Comparison of ENCODE assay signal across 17 mouse cellular contexts in genomic region chr10:7062993-7063392, GRCm38 (mm10). TPM values are rescaled to one million over a fixed set of nuclear protein-coding genes. Genes with fewer than 3 reads are reported as not detected.
DNase-seq lines count a peak whose midpoint lies in the region; ATAC-seq and TF ChIP-seq lines count a peak whose summit lies in the region.
"Had no signal": no experiment of that assay in that cellular context is flagged by ENCODE, and none has a peak within 500 bp of the region (broad histone marks: within the 10 kb centered on the region; RNA-seq: fewer than 3 reads in every experiment).

No protein-coding gene starts in this region.

- no peak for TF ChIP-seq CTCF in bone marrow macrophage, adult 2 months (IDR thresholded peaks at IDR 0.05; ENCODE audit: low read depth, low read length)

- no peaks in the 10 kb centered on the region for H3K36me3 ChIP-seq in midbrain, embryonic 11.5 days (ENCODE audit: control insufficient read depth, insufficient read depth, low read length)
- no peaks in the 10 kb centered on the region for H3K36me3 ChIP-seq in midbrain, embryonic 14.5 days (ENCODE audit: control insufficient read depth, insufficient read depth, low read length)
- H3K36me3 ChIP-seq in splenic B cell, adult 2 months (ENCODE audit: control insufficient read depth, insufficient read depth, low read length, poor library complexity, severe bottlenecking), result no peaks in the 10 kb centered on the region
- no peaks in the 10 kb centered on the region for H3K36me3 ChIP-seq in hindbrain, embryonic 11.5 days (ENCODE audit: control insufficient read depth, insufficient read depth, low read length)
- H3K36me3 ChIP-seq: limb, embryonic 12.5 days; midbrain, embryonic 12.5 days; neural tube, embryonic 13.5 days had no signal

- no peak overlapping the region for H3K4me2 ChIP-seq in midbrain, embryonic 11.5 days
- no peak overlapping the region for H3K4me2 ChIP-seq in midbrain, embryonic 14.5 days (ENCODE audit: low read length)
- no peak overlapping the region for H3K4me2 ChIP-seq in hindbrain, embryonic 11.5 days (replicated peaks; ENCODE audit: low read depth, low read length)
- H3K4me2 ChIP-seq: limb, embryonic 12.5 days; midbrain, embryonic 12.5 days; neural tube, embryonic 13.5 days had no signal

- peak; percentile 49 for DNase-seq in midbrain, embryonic 11.5 days (ENCODE audit: low spot score, missing footprints)
- DNase-seq in midbrain, embryonic 14.5 days, result no peak
- DNase-seq in lung, postnatal 4 days, result peak; percentile 33 to 38
- DNase-seq in splenic B cell, adult 2 months (ENCODE audit: low read depth, low spot score), result peak; percentile 72
- no peak for DNase-seq in yolk sac, embryonic 10.5 days (ENCODE audit: low spot score)
- no peak for DNase-seq in left cerebral cortex, adult 18-20 months (ENCODE audit: low spot score in 2 of 2)
- DNase-seq in hindbrain, embryonic 11.5 days (ENCODE audit: low spot score), result no peak
- DNase-seq: adrenal gland, postnatal 14 days; heart, postnatal 14 days; kidney, postnatal 14 days; layer of hippocampus, postnatal 36 days had no signal

- H3K9ac ChIP-seq in midbrain, embryonic 11.5 days (ENCODE audit: low read length), result no peak overlapping the region
- H3K9ac ChIP-seq in midbrain, embryonic 14.5 days (replicated peaks; ENCODE audit: low read length), result no peak overlapping the region
- H3K9ac ChIP-seq in hindbrain, embryonic 11.5 days (ENCODE audit: low read depth, low read length), result no peak overlapping the region
- H3K9ac ChIP-seq: limb, embryonic 12.5 days; midbrain, embryonic 12.5 days; neural tube, embryonic 13.5 days had no signal

- no peak overlapping the region for H3K4me3 ChIP-seq in midbrain, embryonic 11.5 days (ENCODE audit: low read depth, low read length)
- no peak overlapping the region for H3K4me3 ChIP-seq in midbrain, embryonic 14.5 days (replicated peaks; ENCODE audit: low read depth, low read length)
- H3K4me3 ChIP-seq in bone marrow macrophage, adult 2 months (ENCODE audit: insufficient read depth, low read length), result no peak overlapping the region
- H3K4me3 ChIP-seq in hindbrain, embryonic 11.5 days (ENCODE audit: low read depth, low read length), result no peak overlapping the region
- H3K4me3 ChIP-seq: erythroblast, embryonic 14.5 days; heart, adult 2 months; limb, embryonic 12.5 days; midbrain, embryonic 12.5 days; neural tube, embryonic 13.5 days had no signal

- no peaks in the 10 kb centered on the region for H3K9me3 ChIP-seq in midbrain, embryonic 11.5 days (ENCODE audit: control insufficient read depth, low read length)
- no peaks in the 10 kb centered on the region for H3K9me3 ChIP-seq in midbrain, embryonic 14.5 days (ENCODE audit: control insufficient read depth, low read length)
- no peaks in the 10 kb centered on the region for H3K9me3 ChIP-seq in hindbrain, embryonic 11.5 days (ENCODE audit: control insufficient read depth, low read length)
- H3K9me3 ChIP-seq: limb, embryonic 12.5 days; midbrain, embryonic 12.5 days; neural tube, embryonic 13.5 days had no signal

- no peak overlapping the region for H3K27ac ChIP-seq in midbrain, embryonic 11.5 days (ENCODE audit: low read depth, low read length)
- no peak overlapping the region for H3K27ac ChIP-seq in midbrain, embryonic 14.5 days (replicated peaks; ENCODE audit: low read depth, low read length)
- peak overlapping the region; percentile 33; the same call in 1 of the 2 replicates for H3K27ac ChIP-seq in bone marrow macrophage, adult 2 months (ENCODE audit: insufficient read depth, low read depth, low read length)
- no peak overlapping the region for H3K27ac ChIP-seq in hindbrain, embryonic 11.5 days (ENCODE audit: low read depth, low read length)
- H3K27ac ChIP-seq: heart, adult 2 months; limb, embryonic 12.5 days; midbrain, embryonic 12.5 days; neural tube, embryonic 13.5 days had no signal

- H3K27me3 ChIP-seq in midbrain, embryonic 11.5 days (ENCODE audit: control insufficient read depth, insufficient read depth, low read length), result no peaks in the 10 kb centered on the region
- no peaks in the 10 kb centered on the region for H3K27me3 ChIP-seq in midbrain, embryonic 14.5 days (ENCODE audit: control insufficient read depth, insufficient read depth, low read length)
- H3K27me3 ChIP-seq in splenic B cell, adult 2 months (ENCODE audit: control insufficient read depth, insufficient read depth, low read length, poor library complexity, severe bottlenecking), result no peaks in the 10 kb centered on the region
- H3K27me3 ChIP-seq in hindbrain, embryonic 11.5 days (ENCODE audit: control insufficient read depth, insufficient read depth, low read length), result no peaks in the 10 kb centered on the region
- H3K27me3 ChIP-seq: limb, embryonic 12.5 days; midbrain, embryonic 12.5 days; neural tube, embryonic 13.5 days had no signal

- TF ChIP-seq POLR2A in bone marrow macrophage, adult 2 months (IDR thresholded peaks at IDR 0.05; ENCODE audit: borderline replicate concordance, low read depth, low read length), result no peak

- no peaks in the 10 kb centered on the region for H3K4me1 ChIP-seq in midbrain, embryonic 11.5 days (ENCODE audit: control insufficient read depth, insufficient read depth, low read length)
- H3K4me1 ChIP-seq in midbrain, embryonic 14.5 days (ENCODE audit: control insufficient read depth, insufficient read depth, low read length), result no peaks in the 10 kb centered on the region
- H3K4me1 ChIP-seq in bone marrow macrophage, adult 2 months (ENCODE audit: control insufficient read depth, insufficient read depth, low read length), result peaks cover 21% of the 10 kb centered on the region
- no peaks in the 10 kb centered on the region for H3K4me1 ChIP-seq in hindbrain, embryonic 11.5 days (replicated peaks; ENCODE audit: control insufficient read depth, insufficient read depth, low read length)
- H3K4me1 ChIP-seq: midbrain, embryonic 12.5 days; neural tube, embryonic 13.5 days had no signal

- 89% methylated on average over 7 of the region's 7 CpGs for WGBS in midbrain, embryonic 11.5 days
- 93% methylated on average over 7 of the region's 7 CpGs for WGBS in midbrain, embryonic 14.5 days
- 90% methylated on average over 7 of the region's 7 CpGs for WGBS in hindbrain, embryonic 11.5 days

- ATAC-seq in midbrain, embryonic 11.5 days (ENCODE audit: low FRiP score), result no peak
- no peak for ATAC-seq in midbrain, embryonic 14.5 days (ENCODE audit: low FRiP score, low TSS enrichment)
- ATAC-seq in hindbrain, embryonic 11.5 days (ENCODE audit: low FRiP score), result no peak

RNA-seq across cellular contexts. Expression of gene Ipcef1, which starts 10.7 kb away (rescaled TPM):
- 0.26 and 0.63 TPM in 2 replicates for polyA plus RNA-seq in midbrain, embryonic 11.5 days (2014; fragmentation: Nextera tagmentation; extraction: Ambion mirVana)
- 1.0 and 1.1 TPM in 2 replicates for polyA plus RNA-seq in midbrain, embryonic 14.5 days (2014; fragmentation: Nextera tagmentation; extraction: Ambion mirVana)
- 0.17 and 0.36 TPM in 2 replicates for polyA plus RNA-seq in bone marrow macrophage, adult 2 months (2012; ENCODE audit: insufficient read depth, insufficient read length, missing spikeins)
- total RNA-seq in left cerebral cortex, adult 18-20 months (2021), result 100 to 1,000 TPM in 1 of 2 experiments, 10 to 100 TPM in 1; 95.5 to 103 TPM
- 0.28 and 0.31 TPM in 2 replicates for polyA plus RNA-seq in hindbrain, embryonic 11.5 days (2014; fragmentation: Nextera tagmentation; extraction: Ambion mirVana)

Comparison
In these comparisons a context has a peak if more than half of its experiments do, and no peak if none do; other contexts are left out.
1. DNase-seq: peak in midbrain, embryonic 11.5 days (single experiment), lung, postnatal 4 days (2 of 2) and splenic B cell, adult 2 months (single experiment); none in midbrain, embryonic 14.5 days (single experiment), yolk sac, embryonic 10.5 days (single experiment), left cerebral cortex, adult 18-20 months (0 of 2) and hindbrain, embryonic 11.5 days (single experiment).